Mouse (Mus musculus) embryo, embryonic 10 days (tissue): ENCODE data around the gene Mosmo.
"Not testable (repeated sequence)": the region's sequence is repeated elsewhere in the genome, so short reads cannot be mapped to it uniquely, and the experiment has no call there.

ENCODE experiments used
- DNase-seq: peaks from one replicate; pipeline ENCODE4 v3.0.0-alpha.2; 2015; ENCODE audit warnings: low spot score

The Mosmo gene

DNA sequence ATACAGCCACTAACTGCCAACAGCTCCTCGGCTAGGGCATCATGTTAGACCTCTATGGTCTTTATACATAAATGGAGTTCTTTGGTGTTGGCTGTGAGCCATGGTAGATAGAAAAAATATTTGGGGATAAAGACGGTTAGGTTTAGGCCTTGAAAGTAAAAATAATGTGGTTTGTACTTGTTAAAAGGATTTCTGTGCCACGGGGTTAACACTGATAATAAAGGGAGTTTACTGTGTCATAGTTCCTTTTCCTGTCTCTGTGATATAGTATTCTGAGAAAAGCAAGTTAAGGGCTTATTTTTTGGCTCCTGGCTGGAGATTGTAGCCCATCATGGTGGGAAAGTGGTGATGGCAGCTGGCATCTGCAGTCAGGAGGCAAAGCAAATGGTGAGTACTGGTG is 26.5 kb downstream of the Mosmo start:
- DNase-seq = no peak

DNA sequence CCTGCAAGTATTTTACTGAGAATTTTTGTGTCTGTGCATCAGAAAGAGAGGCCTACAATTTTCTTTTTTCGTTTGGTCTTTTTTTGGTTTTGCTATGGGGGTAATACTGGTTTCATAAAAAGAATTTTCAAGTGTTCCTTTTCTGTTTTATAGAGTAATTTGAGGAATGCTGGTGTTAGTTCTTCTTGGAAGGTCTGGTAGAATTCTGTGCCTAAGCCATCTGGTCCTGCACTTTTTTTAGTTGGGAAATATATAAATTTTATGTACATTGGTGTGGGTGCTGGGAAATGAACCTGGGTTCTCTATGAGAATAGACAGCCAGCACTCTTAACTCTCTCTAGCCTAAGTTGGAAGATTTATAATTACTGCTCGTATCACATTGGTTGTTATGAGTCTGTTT is 34.7 kb downstream of the Mosmo start:
- no peak for DNase-seq

DNA sequence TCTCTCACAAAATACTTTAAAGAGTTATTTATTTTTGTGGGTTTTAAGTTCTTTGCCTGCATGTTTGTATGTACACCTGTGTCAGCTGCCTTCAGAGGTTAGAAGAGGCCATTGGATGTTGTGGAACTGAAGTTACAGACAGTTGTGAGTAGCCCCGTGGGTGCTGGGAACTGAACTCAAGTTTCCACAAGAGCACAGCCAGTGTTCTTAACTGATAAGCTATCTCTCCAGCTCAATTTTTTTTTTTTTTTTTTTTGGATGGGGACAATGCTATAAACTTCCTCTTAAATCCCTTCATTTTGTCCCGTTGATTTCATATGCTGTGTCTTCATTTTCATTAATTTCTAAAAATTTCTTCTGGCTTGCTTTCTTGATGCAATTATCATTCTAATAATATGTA is 35.8 kb downstream of the Mosmo start:
- DNase-seq = no peak

DNA sequence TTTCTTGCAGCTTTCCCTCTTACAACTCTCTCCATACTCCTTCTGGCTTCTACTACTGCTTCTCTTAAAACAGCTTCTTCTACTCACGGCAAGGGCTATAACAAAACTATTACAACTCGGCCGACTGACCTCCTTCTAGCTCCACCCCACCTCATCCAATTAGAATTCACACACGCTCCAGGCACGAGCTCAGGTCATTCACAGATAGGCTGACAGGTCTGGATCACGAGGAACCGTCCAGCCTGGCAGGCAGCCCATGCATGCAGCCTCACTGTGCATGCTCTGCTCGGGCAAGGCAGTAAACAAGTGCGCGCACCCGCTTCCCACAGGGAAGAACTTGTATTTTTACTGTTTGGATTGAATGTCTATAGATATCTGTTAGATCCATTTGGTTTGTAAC is 36.5 kb downstream of the Mosmo start:
- not testable (repeated sequence) for DNase-seq

DNA sequence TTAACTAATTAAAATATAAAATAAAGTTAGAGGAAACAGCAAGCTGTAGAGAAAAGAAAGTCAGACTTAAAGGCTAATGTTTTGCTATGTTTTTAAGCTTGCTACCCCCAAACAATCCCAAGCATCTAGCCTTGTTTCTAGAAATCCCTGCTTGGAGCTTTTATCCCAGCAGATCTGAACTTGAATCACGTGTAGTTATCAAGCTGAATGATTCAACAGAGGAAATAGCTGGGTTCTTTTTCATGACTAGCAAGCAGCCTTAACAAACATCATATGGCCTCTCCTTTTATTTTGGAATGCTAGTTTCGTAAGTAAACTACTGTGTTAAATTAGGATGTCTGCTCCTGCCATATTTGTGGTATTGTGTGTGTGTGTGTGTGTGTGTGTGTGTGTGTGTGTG is 39.8 kb downstream of the Mosmo start:
- no peak for DNase-seq

DNA sequence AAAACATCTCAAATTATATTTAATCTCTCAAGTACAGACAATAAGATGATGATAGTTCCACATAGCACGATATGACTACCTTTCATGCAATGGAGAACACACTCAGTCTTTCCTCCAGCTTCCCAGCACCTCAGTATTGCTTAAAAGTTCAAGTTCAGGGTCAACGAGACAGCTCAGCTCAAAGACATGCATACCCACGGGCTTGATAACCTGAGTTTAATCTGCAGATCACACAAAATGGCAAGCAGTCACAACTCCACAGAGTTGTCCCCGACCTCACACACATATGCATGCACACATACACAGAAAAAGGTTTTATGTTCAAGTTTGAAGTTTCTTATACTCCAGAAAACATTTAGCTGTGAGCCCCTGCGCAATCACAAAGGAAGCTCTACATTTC is 43.6 kb downstream of the Mosmo start:
- DNase-seq = no peak

DNA sequence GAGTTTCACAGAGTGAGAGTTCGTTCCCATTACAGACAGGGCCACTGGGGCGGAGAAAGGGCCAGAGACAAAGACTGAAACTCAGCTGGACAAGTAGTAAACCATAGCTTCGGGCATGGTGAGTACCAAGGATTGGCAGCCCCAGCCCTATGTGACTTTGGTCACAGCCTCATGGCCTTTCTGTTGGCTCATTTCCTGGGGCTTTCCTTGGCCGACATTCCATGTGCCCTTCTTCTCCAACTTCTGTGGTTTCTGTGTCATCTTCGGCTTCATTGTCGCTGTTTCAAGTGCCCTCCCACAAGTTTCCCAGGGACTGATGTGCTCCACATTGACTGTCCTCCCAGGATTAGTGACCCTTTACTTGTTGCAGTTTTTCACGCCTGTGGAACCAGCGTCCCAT is 44.0 kb downstream of the Mosmo start:
- DNase-seq = no peak

DNA sequence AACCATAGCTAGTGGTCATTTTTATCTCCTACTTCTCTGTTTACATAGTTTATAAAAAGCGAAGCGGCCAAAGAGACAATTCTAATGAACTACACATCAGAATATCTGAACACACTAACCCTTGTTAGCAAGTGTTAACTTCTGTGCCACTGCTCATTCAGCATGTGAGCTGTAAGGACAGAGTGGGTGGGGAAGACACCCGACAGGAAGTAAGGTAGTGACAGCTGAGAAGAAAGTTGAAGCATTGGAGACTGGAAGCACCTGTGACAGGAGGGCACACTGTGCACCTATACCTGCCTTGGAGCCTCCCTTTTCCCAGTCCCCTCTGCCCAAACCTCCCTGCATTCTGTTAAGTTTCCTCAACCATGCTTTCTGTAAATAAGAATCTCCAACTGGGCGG is 44.6 kb downstream of the Mosmo start:
- no peak for DNase-seq

DNA sequence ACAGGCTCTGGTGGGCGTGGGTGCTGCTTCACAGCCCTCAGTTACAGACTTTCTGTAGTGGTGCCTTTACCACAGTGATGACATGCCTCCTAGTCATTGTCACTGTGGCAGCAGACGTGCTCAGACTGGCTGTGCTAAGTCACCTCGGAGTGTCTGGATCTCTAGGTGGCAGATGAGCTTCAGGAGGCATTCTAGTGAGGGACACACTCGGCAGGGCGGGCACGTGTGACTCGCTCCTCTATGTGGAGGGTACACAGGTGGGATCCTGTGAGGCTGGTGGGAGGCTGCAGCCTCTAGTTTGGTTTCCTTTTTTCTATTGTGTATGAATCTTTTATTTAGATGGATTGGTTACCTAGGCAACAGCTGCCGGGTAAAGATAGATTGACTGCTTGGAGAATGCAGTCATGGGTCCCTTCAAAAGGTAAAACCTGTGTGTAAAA is 45.4 kb downstream of the Mosmo start:
- peak; percentile 10 for DNase-seq

DNA sequence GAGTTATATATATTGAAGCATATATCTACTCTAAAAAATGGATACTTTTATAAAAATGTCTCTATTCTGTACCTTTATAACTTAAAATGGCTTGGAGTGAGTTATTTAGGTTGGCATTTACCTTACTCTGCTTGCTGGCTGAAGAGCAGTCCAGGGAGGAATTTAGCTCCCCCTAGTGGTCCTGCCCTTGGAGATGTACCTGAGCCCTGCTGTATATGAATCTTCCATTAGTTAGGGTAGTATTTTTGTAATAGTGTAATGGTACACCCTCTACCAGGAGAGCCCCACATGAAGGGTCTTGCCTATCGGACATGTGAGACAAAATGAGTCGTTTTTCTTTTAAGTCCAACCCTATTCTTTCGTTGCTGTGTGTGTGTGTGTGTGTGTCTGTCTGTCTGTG is 50.2 kb downstream of the Mosmo start:
- DNase-seq = peak; percentile 52

DNA sequence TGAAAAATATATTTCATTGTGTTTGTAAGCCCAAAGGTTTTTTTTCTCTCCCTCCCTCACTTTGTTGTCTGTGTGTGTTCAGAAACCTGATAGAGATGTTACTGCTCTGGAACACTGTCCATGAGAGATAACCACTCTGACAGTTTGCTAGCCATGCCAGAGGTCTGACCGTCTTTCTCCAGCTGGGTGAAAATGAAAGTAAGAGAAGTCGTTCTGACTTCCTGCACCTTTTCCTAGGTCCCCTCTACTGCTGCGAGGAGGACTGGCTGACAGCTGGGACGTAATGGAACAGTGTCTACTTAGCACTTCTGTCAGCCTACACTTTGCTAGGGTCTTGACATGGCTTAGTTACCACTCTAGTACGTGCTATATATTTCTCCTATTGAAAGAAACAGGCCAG is 52.2 kb downstream of the Mosmo start:
- no peak for DNase-seq

DNA sequence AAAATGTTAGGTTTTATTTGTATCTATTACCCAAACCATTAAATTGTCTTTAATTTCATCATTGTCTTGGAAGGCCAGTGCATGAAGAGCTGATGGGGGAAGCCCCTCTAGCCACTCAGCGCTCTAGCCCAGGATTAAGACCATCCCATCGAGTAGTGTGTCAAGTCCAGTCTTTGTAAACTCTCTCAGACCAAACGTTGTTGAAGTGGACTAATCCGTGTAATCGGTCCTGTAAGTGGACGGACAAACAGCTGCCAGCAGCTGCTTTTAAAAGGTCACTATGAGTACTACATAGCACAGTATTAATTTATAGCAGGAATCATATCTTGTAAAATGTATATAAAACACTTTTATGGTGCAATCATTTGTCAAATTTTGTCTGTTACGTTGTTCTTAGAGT is 55.5 kb downstream of the Mosmo start:
- no peak for DNase-seq

DNA sequence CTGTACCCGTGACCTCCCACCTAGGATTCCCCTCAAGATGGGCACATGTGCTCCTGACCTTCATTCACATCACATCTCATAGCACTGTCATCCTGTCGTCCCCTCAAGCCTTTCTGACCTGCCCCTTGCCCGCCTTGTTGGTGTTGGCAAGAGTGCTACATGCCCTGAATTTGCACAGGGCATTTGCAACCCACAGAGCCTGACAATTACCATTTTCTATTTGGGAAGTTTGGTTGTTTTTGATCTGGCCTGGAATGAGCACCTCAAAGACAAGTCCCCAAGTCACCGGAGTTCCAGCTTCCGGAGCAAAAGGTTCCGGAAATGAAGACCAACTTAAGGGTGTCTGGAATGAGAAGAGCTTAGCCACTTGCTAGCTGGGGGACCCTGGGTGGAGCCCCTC is 61.6 kb downstream of the Mosmo start, which contains the start of gene Vwa3a:
Gene Vwa3a, plus strand, starts transcription at position 301 of the 400 bp plus-strand sequence.
- no peak for DNase-seq

DNA sequence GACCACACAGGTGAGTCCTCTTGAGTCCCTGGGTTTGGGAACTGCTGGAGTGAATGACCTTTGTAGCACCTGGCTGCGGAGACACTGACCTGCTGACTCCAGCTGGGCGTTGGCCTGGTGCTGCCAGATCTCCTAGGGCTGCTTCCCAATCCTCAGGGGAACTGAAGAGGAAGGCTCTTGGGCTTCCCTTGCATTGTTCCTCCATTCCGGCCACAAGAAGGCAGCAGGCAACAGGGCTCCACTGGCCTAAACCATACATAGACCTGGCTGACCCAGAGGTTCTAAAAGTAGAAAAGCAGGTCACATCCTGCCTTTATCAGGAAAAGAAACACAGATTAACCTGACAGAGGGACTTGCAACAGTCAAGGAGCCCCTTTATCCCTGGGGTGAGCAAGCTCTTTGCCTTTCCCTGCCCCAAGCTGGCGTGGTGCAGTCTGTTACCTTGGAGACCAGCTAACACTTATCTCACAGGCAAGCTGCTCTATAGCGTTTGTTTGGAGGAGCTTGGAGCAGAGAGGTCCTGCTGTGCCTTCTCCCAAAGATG is 62.2 kb downstream of the Mosmo start:
- peak; percentile 33 for DNase-seq

DNA sequence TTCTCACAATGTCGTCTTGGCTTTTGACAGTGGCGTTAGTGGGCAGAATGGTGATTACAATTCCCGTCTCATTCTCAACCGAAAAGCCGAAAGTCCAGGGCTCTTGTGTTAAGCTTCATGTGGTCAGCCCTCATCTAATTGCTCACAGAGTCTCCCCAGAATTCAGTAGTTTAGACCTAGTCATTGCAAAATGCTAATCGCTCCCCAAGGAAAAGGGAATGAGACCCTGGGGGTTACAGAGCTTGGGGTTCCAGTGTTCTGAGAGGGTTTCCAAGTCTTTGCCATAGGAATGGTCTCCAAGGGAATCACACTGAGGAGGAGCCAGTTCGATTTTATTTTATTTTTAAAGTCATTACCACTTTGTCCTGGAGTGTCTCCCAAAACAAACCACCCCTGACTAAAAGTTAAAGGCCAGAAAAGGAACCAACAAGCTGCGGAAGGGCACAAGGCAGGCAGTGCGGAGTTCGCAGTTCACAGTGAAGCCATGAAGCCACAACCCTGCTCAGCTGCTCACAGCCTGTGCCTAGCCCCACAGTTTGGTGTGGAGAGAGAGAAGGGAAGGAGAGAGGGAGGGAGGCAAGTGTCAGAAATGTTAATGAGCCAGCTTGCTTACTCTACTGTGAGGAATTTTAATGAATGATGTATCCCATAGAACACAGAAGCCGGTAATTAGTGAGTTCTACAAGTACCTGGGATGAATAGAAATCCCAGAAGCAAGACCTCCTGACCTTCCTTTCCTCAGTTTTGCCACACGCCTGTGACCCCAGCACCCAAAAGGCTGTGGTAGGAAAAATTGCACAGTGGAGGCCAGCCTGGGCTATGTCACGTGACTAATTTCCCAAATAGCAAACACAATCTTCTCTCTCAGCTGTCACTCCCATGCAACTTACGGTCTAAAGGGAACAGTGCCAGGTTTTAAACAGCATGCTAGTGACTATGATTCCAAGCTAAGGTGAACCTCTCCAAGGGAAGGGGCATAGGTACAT is 66.2 kb downstream of the Mosmo start:
- DNase-seq = no peak

DNA sequence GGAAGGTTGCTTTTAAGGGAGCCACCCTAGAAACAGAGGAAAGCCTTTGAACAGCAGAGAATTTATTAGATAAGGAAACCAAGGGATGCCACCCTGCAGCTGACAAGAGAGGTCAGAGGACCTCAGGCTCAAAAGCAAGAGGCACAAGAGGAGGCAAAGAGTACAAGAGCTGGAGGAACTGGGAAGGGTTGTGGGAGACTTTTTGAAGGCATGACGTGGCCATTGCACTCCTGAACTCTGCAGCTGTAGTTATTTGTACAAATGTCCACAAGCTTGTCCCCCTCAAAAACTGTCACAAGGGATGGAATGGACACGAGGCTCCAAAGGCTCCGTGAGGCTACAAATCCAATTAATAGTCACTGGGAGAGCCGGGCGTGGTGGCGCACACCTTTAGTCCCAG is 67.2 kb downstream of the Mosmo start:
- DNase-seq = no peak

DNA sequence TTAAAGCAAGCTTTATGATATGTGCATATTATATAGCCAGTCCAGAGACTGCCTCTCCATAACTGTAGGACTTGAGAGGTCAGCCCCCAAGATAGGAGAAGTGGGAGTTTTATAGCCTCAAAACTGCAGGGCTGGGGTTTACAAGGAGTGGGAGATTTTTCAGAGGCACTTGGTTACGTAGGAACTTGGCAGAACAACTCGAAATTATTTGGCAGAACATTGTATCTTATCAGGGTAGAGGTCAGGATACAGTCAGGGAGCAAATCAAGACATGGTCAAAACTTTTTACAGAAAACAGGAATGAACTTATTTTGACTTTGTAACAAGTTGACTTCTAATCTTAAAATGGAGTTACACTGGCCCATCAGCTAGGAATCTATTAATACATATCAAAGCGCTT is 68.6 kb downstream of the Mosmo start:
- no peak for DNase-seq

DNA sequence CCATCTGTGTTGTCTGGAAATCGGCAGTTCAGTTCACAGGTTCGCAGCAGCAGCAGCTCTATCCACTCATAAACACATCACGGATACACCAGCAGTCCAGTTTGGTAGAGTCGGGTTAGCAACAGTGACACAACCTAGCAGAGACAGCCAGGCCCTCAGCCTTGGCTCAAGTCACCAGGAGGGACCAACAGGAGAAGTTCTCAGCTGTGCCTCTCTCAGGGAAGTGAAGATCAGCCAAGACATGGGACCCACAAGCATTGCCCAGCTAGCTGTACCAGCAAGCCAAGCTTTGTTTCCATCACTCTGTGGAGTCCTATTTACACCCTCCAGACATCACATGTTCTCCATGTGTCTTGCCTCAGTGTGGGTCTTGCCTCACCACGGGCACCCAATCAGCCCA is 69.4 kb downstream of the Mosmo start:
- no peak for DNase-seq

DNA sequence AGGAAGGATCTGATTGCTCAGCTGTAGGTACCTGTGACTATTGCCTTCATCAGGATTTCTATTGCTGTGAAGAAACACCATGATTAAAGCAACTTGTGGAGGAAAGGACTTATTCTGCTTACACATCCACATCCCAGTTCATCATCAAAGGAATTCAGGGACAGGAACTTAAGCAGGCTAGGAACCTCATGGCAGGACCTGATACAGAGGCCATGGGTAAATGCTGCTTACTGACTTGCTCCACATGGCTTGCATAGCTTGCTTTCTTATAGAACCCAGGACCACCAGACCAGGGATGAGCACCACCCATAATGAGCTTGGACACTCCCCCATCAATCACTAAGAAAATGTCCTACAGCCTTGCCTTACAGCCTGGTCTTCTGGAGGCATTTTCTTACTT is 71.1 kb downstream of the Mosmo start:
- DNase-seq = no peak

DNA sequence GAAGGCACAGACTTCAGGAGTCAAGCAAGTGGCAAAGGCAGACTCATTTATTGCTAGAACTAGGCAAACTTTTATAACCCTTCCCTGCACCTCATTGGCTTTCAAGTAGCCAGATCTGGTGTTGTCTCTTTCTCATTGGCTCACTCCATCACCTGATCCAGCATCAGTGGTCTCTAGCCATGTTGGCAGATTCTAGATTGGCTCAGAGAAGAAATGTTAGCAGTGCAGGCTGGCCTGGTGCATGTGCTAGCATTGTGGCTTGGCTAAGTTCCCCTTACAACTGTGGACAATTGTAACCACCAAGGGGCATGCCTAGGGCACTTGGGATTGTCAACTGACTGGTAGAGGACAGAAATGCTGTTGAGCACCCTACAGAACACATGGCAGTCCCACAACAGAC is 73.9 kb downstream of the Mosmo start:
- no peak for DNase-seq

DNA sequence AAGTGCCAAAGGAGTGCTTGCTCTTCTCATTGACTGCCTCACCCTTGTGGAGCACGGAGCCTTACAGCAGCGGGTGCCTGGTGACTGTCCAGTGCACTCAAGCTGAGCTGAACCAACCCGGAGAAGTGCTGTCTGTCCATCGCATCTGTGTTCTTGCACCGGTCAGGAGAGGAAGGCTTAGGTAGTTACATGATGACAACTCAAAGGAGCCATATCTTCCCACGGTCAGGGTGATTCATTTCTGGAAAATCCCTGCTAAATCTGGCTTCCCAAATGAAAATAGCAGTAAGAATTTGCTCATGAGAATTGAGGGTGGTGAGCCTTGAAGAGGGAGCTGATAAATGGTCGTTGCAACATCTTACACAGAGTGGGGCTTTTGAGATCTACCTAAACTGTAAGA is 74.5 kb downstream of the Mosmo start:
- DNase-seq = no peak

DNA sequence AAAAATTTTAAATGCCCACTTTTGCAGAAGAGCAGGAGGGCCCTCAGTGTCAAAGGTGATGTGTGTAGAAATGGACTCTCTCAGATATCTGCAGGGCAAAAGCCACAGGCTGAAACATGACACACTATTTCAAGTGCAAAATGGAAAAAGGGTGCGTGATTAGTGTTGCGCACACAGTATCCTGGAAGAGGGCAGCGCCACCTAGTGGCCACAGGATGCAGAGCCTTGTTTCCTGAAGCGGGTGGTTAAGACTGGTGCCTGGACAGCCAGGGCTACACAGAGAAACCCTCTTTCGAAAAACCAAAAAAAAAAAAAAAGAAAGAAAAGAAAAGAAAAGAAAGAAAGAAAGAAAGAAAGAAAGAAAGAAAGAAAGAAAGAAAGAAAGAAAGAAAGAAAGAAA is 77.3 kb downstream of the Mosmo start:
- peak; percentile 95 for DNase-seq

DNA sequence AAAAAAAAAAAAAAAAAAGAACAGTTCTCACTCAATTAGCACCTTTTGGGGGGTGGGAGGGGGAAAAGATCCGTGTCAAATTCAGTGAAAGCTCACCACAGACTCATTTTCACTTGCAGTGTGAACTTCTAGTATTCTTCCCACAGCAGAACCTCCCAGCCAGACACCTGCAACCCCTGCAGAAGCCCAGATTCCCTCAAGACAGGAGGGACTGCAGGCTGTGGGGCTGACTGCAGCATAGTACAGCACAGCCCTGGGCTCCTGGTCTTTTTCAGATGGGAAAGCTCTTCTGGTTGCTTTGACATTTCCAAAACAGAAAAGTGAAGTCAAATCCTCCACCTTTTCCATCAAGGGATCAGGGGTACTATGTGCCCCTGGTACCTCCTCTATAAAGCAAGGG is 90.0 kb downstream of the Mosmo start:
- DNase-seq = no peak

DNA sequence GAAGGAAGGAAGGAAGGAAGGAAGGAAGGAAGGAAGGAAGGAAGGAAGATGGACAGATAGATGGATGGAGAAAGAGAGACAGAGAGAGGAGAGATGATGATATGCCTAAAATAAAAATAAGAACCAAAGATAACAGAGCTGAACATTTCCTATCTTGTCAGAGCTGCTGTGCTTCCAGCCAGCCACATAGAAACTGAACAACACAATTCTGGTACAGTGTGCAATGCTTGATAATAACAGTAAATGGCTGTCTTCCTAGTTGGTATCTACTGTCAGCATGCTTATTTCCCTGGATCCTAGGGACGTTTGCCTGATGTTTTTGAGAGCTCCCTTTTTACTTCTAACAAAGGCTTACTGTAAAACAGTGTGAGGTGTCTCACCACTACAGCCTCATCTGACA is 94.0 kb downstream of the Mosmo start:
- DNase-seq = no peak
